Comparison of ENCODE assay signal across 9 mouse cellular contexts in the genomic region with DNA sequence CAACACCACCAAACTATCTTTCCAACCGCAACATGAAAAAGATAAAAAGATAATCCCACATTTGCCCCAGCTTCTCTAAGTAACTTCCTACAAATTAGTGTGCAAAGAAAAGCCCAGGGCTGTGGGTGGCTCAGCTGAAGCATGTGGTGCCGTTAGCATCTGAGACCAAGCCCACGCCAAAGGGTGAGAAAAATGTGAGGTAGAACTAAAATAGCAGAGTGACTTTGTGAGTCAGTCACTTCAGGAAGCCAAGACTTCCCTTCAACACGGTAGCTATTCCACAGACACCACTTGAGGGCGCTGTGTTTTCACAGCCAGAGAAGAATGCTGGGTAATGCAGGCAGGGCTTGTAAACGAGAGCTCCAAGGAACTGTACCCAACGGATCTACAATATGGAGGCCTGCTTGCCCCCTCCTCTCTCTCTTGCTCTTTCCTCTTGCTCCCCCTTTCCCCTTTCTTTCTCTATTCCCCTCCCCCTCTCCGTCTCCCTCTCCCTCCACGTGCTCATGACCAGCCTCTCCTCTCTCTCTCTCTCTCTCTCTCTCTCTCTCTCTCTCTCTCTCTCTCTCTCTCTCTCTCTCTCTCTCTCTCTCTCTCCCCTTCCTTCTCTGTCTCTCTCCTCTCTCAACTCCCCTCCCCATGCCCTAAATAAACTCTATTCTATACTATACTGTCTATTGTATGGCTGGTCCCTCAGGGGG. TPM values are rescaled to one million over a fixed set of nuclear protein-coding genes. Genes with fewer than 3 reads are reported as not detected.
DNase-seq lines count a peak whose midpoint lies in the region; ATAC-seq and TF ChIP-seq lines count a peak whose summit lies in the region.
"Had no signal": no experiment of that assay in that cellular context is flagged by ENCODE, and none has a peak within 500 bp of the region (broad histone marks: within the 10 kb centered on the region; RNA-seq: fewer than 3 reads in every experiment).

No protein-coding gene starts in this region.

- peaks cover 4% of the 10 kb centered on the region for H3K4me1 ChIP-seq in heart, embryonic 13.5 days
- H3K4me1 ChIP-seq: embryonic facial prominence, embryonic 13.5 days had no signal

- no peaks in the 10 kb centered on the region for H3K36me3 ChIP-seq in heart, embryonic 13.5 days
- H3K36me3 ChIP-seq: embryonic facial prominence, embryonic 13.5 days had no signal

- ATAC-seq in heart, embryonic 13.5 days (ENCODE audit: extremely low read depth, insufficient number of reproducible peaks, low FRiP score, low TSS enrichment), result no peak

- H3K9ac ChIP-seq in heart, embryonic 13.5 days, result no peak overlapping the region
- H3K9ac ChIP-seq: embryonic facial prominence, embryonic 13.5 days had no signal

- H3K4me2 ChIP-seq in heart, embryonic 13.5 days, result peak overlapping the region; percentile 33
- H3K4me2 ChIP-seq: embryonic facial prominence, embryonic 13.5 days had no signal

- H3K9me3 ChIP-seq in heart, embryonic 13.5 days, result no peaks in the 10 kb centered on the region
- H3K9me3 ChIP-seq: embryonic facial prominence, embryonic 13.5 days had no signal

- peak; percentile 42 for DNase-seq in gastrocnemius, adult 18-20 months (ENCODE audit: low spot score)
- no peak for DNase-seq in gastrocnemius, postnatal 25 days
- DNase-seq in CD4-positive, CD25-positive, alpha-beta regulatory T cell, adult 2 months (ENCODE audit: low read depth, low spot score), result peak; percentile 92
- DNase-seq in brain, embryonic 14.5 days (ENCODE audit: low read depth), result peak; percentile 20
- peak; percentile 80 to 85 for DNase-seq in left cerebral cortex, adult 18-20 months (ENCODE audit: low spot score in 2 of 2)
- peak; percentile 53 for DNase-seq in mesoderm, embryonic 11.5 days (ENCODE audit: low read depth, low spot score)
- DNase-seq in thymus, postnatal 10 days (ENCODE audit: low spot score in 2 of 2), result peak; percentile 51 to 67

- TF ChIP-seq CTCF in brain, embryonic 14.5 days (IDR thresholded peaks at IDR 0.05; ENCODE audit: borderline replicate concordance, extremely low read depth, insufficient read depth, insufficient read length), result no peak

- H3K4me3 ChIP-seq in heart, embryonic 13.5 days, result no peak overlapping the region
- H3K4me3 ChIP-seq: embryonic facial prominence, embryonic 13.5 days had no signal

- 18% methylated on average over 9 of the region's 9 CpGs for WGBS in heart, embryonic 13.5 days

- no peaks in the 10 kb centered on the region for H3K27me3 ChIP-seq in heart, embryonic 13.5 days (replicated peaks)
- H3K27me3 ChIP-seq: embryonic facial prominence, embryonic 13.5 days had no signal

- TF ChIP-seq POLR2A in brain, embryonic 14.5 days (IDR thresholded peaks at IDR 0.05; ENCODE audit: borderline replicate concordance, extremely low read depth, insufficient read depth, insufficient read length, poor library complexity, severe bottlenecking), result no peak

- no peak overlapping the region for H3K27ac ChIP-seq in heart, embryonic 13.5 days (replicated peaks)
- H3K27ac ChIP-seq: embryonic facial prominence, embryonic 13.5 days had no signal

RNA-seq across cellular contexts. Expression of a gene that starts 8.2 kb away (rescaled TPM):
- total RNA-seq in gastrocnemius, adult 18-20 months (2021), result not detected
- total RNA-seq in gastrocnemius, postnatal 25 days (2021), result not detected
- polyA plus RNA-seq in brain, embryonic 14.5 days (2012; rRNA removed), result not detected in 2 replicates
- not detected in 2 replicates for polyA plus RNA-seq in heart, embryonic 13.5 days (2015; fragmentation: Nextera tagmentation; extraction: Ambion mirVana)
- not detected for total RNA-seq in left cerebral cortex, adult 18-20 months (2021)
- polyA plus RNA-seq: embryonic facial prominence, embryonic 13.5 days had no signal

RNA-seq across cellular contexts. Expression of a gene that starts 22.6 kb away (rescaled TPM):
- 10 to 100 TPM; 14.8 to 15.2 TPM for total RNA-seq in gastrocnemius, adult 18-20 months (2021)
- total RNA-seq in gastrocnemius, postnatal 25 days (2021), result 10 to 100 TPM; 15.6 to 20.7 TPM
- 41.6 and 49.6 TPM in 2 replicates for polyA plus RNA-seq in brain, embryonic 14.5 days (2012; rRNA removed)
- 48.1 and 50.0 TPM in 2 replicates for polyA plus RNA-seq in heart, embryonic 13.5 days (2015; fragmentation: Nextera tagmentation; extraction: Ambion mirVana)
- 10 to 100 TPM; 24.2 to 24.4 TPM for total RNA-seq in left cerebral cortex, adult 18-20 months (2021)

RNA-seq across cellular contexts. Expression of a gene that starts 25.0 kb away (rescaled TPM):
- total RNA-seq in gastrocnemius, adult 18-20 months (2021), result under 1 TPM in 1 of 2 experiments, not detected in 1; 0.34 TPM
- total RNA-seq in gastrocnemius, postnatal 25 days (2021), result 1 to 10 TPM in 1 of 2 experiments, under 1 TPM in 1; 0.95 to 1.0 TPM
- polyA plus RNA-seq in brain, embryonic 14.5 days (2012; rRNA removed), result 18.5 and 32.3 TPM in 2 replicates
- 5.3 and 5.4 TPM in 2 replicates for polyA plus RNA-seq in heart, embryonic 13.5 days (2015; fragmentation: Nextera tagmentation; extraction: Ambion mirVana)
- 1 to 10 TPM; 2.5 to 2.8 TPM for total RNA-seq in left cerebral cortex, adult 18-20 months (2021)

RNA-seq across cellular contexts. Expression of a gene that starts 39.5 kb away (rescaled TPM):
- not detected for total RNA-seq in gastrocnemius, adult 18-20 months (2021)
- not detected for total RNA-seq in gastrocnemius, postnatal 25 days (2021)
- 0.30 and 0.38 TPM in 2 replicates for polyA plus RNA-seq in brain, embryonic 14.5 days (2012; rRNA removed)
- 0.19 TPM in 1 of 2 replicates, not detected in the other for polyA plus RNA-seq in heart, embryonic 13.5 days (2015; fragmentation: Nextera tagmentation; extraction: Ambion mirVana)
- under 1 TPM in 1 of 2 experiments, not detected in 1; 0.58 TPM for total RNA-seq in left cerebral cortex, adult 18-20 months (2021)

RNA-seq across cellular contexts. Expression of a gene that starts 41.1 kb away (rescaled TPM):
- total RNA-seq in gastrocnemius, adult 18-20 months (2021), result 100 to 1,000 TPM; 375 to 377 TPM
- total RNA-seq in gastrocnemius, postnatal 25 days (2021), result 100 to 1,000 TPM; 326 to 339 TPM
- 327 and 425 TPM in 2 replicates for polyA plus RNA-seq in brain, embryonic 14.5 days (2012; rRNA removed)
- polyA plus RNA-seq in heart, embryonic 13.5 days (2015; fragmentation: Nextera tagmentation; extraction: Ambion mirVana), result 527 and 576 TPM in 2 replicates
- 100 to 1,000 TPM; 194 to 196 TPM for total RNA-seq in left cerebral cortex, adult 18-20 months (2021)
